Mouse (Mus musculus) frontal cortex, adult 2 months (tissue): ENCODE data around the gene Gm3755. TPM values are rescaled to one million over a fixed set of nuclear protein-coding genes. Genes with fewer than 3 reads are reported as not detected.
"Not testable (repeated sequence)": the region's sequence is repeated elsewhere in the genome, so short reads cannot be mapped to it uniquely, and the experiment has no call there.

ENCODE experiments used
- DNase-seq, 2 experiments: peaks; one replicate each; pipeline ENCODE4 v3.0.0; 2022; ENCODE audit warnings: low spot score in 1 of 2; ENCODE audit errors: extremely low spot score in 1 of 2
- polyA plus RNA-seq: library from polyadenylated mRNA; depleted of rRNA; stranded (reverse); fragments of >200 nt; gene quantifications from 2 replicates; pipeline ENCODE4 v1.2.3, GENCODE M21; 2012; rRNA removed

Gene Gm3755
- not detected in 2 replicates for polyA plus RNA-seq

GRCm38 (mm10) chr14:7450817-7451216 lies at the start of gene Gm3755:
Gene Gm3755 (minus strand): TSS chr14:7450917.
- DNase-seq = not testable (repeated sequence)

GRCm38 (mm10) chr14:7488731-7489130 lies 38.0 kb upstream of the Gm3755 start:
- DNase-seq = not testable (repeated sequence)

- DNase-seq = not testable (repeated sequence)
Observed at GRCm38 (mm10) chr14:7483662-7484061, 32.9 kb upstream of the Gm3755 start, which contains the start of gene Gm3752. Gene Gm3752 (minus strand): TSS chr14:7483762.

GRCm38 (mm10) chr14:7422496-7422895 lies 28.2 kb downstream of the Gm3755 start:
- not testable (repeated sequence) for DNase-seq

Other genes with a start within 250 kb of the Gm3755 start
- gene Gm3727, start 186.2 kb downstream of the Gm3755 start, polyA plus RNA-seq = not detected in 2 replicates
- 2.0 and 2.1 TPM in 2 replicates for gene Gm3739, start 135.9 kb downstream of the Gm3755 start, polyA plus RNA-seq
- gene Gm5797, start 118.5 kb downstream of the Gm3755 start, polyA plus RNA-seq = not detected in 2 replicates
- not detected in 2 replicates for gene Gm8374, start 85.8 kb downstream of the Gm3755 start, polyA plus RNA-seq
- gene Gm3752, start 32.8 kb upstream of the Gm3755 start, polyA plus RNA-seq = 0.67 and 0.88 TPM in 2 replicates
- 1.5 and 1.6 TPM in 2 replicates for gene Gm3558, start 117.6 kb upstream of the Gm3755 start, polyA plus RNA-seq
- not detected in 2 replicates for gene Gm10338, start 144.7 kb upstream of the Gm3755 start, polyA plus RNA-seq
- gene Gm10128, start 193.1 kb upstream of the Gm3755 start, polyA plus RNA-seq = not detected in 2 replicates